In the genomic region with DNA sequence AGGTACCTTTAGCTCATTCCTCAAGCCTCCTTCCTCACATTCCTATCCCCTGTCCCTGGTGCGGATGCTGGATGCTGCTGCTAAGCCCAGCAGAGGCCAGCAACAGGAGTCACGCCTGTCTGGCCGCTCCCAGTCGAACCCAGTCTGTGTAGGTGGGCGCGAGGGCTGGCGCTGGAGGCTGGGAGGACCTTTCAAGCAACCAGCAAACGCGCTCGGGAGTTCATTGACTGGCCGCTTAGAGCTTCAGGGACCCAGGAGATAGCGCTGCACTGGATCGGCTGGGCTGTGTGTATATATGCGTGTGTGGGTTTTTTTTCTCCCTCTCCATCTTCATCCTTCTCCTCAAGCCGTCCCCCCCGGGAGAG, we compare ENCODE assay signal across 9 mouse cellular contexts. TPM values are rescaled to one million over a fixed set of nuclear protein-coding genes. Genes with fewer than 3 reads are reported as not detected.
DNase-seq lines count a peak whose midpoint lies in the region; ATAC-seq lines count a peak whose summit lies in the region.
"Had no signal": no experiment of that assay in that cellular context is flagged by ENCODE, and none has a peak within 500 bp of the region (broad histone marks: within the 10 kb centered on the region; RNA-seq: fewer than 3 reads in every experiment).

No protein-coding gene starts in this region.

- H3K27ac ChIP-seq in heart, embryonic 16.5 days (ENCODE audit: low read length), result no peak overlapping the region
- no peak overlapping the region for H3K27ac ChIP-seq in hindbrain, embryonic 14.5 days
- H3K27ac ChIP-seq in limb, embryonic 15.5 days, result no peak overlapping the region

- H3K27me3 ChIP-seq in heart, embryonic 16.5 days (ENCODE audit: control insufficient read depth, insufficient read depth, low read length), result peaks cover 32% of the 10 kb centered on the region
- peaks cover 22% of the 10 kb centered on the region for H3K27me3 ChIP-seq in hindbrain, embryonic 14.5 days (ENCODE audit: control insufficient read depth, insufficient read depth, low read length)
- peaks cover 44% of the 10 kb centered on the region for H3K27me3 ChIP-seq in limb, embryonic 15.5 days

- no peaks in the 10 kb centered on the region for H3K9me3 ChIP-seq in heart, embryonic 16.5 days (replicated peaks; ENCODE audit: control insufficient read depth, low read length)
- H3K9me3 ChIP-seq in hindbrain, embryonic 14.5 days (ENCODE audit: control insufficient read depth, low read length), result no peaks in the 10 kb centered on the region
- H3K9me3 ChIP-seq in limb, embryonic 15.5 days, result no peaks in the 10 kb centered on the region

- DNase-seq in heart, adult 9 months (ENCODE audit: low spot score in 2 of 2), result no peak
- DNase-seq in embryo, embryonic 9.5 days (ENCODE audit: extremely low spot score), result peak; percentile 63
- DNase-seq in hindbrain, embryonic 14.5 days (ENCODE audit: low spot score), result no peak
- DNase-seq in right cerebral cortex, postnatal 36 days (ENCODE audit: low spot score in 2 of 2), result peak; percentile 33 to 51
- DNase-seq in adrenal gland, adult 18-20 months (ENCODE audit: low spot score in 2 of 2), result no peak
- no peak for DNase-seq in cerebellum, adult 11-12 months

- H3K9ac ChIP-seq in heart, embryonic 16.5 days (ENCODE audit: low read length), result no peak overlapping the region
- H3K9ac ChIP-seq in hindbrain, embryonic 14.5 days, result peak overlapping the region; percentile 77
- H3K9ac ChIP-seq in limb, embryonic 15.5 days, result no peak overlapping the region; the same call in 1 of the 2 replicates

- H3K4me3 ChIP-seq in heart, embryonic 16.5 days (ENCODE audit: low read length), result peak overlapping the region; percentile 55
- peak overlapping the region; percentile 72 for H3K4me3 ChIP-seq in hindbrain, embryonic 14.5 days (replicated peaks; ENCODE audit: low read length)
- H3K4me3 ChIP-seq in limb, embryonic 15.5 days, result peak overlapping the region; percentile 55

- H3K4me2 ChIP-seq in heart, embryonic 16.5 days (ENCODE audit: low read depth, low read length), result peak overlapping the region; percentile 89
- peak overlapping the region; percentile 100 for H3K4me2 ChIP-seq in hindbrain, embryonic 14.5 days (replicated peaks)
- peak overlapping the region; percentile 97 for H3K4me2 ChIP-seq in limb, embryonic 15.5 days

- 2% methylated on average over 16 of the region's 16 CpGs for WGBS in heart, embryonic 16.5 days
- WGBS in hindbrain, embryonic 14.5 days, result 0% methylated on average over 16 of the region's 16 CpGs
- WGBS in limb, embryonic 15.5 days, result under 1% methylated on average over 16 of the region's 16 CpGs

- no peak for ATAC-seq in heart, embryonic 16.5 days (replicated peaks; ENCODE audit: extremely low read depth, insufficient read depth, low FRiP score)
- peak; percentile 12; the same call in 1 of the 2 replicates for ATAC-seq in hindbrain, embryonic 14.5 days (ENCODE audit: low FRiP score)
- ATAC-seq in limb, embryonic 15.5 days (ENCODE audit: insufficient number of reproducible peaks, low FRiP score, low TSS enrichment, low read depth), result no peak

- no peaks in the 10 kb centered on the region for H3K36me3 ChIP-seq in heart, embryonic 16.5 days (ENCODE audit: control insufficient read depth, insufficient read depth)
- no peaks in the 10 kb centered on the region for H3K36me3 ChIP-seq in hindbrain, embryonic 14.5 days (replicated peaks; ENCODE audit: control insufficient read depth, insufficient read depth)
- no peaks in the 10 kb centered on the region for H3K36me3 ChIP-seq in limb, embryonic 15.5 days

- H3K4me1 ChIP-seq in heart, embryonic 16.5 days (ENCODE audit: control insufficient read depth, insufficient read depth, low read length), result peaks cover 6% of the 10 kb centered on the region
- 0 out of 2 replicates have a peak, but pooled peaks cover 8% of the 10 kb centered on the region for H3K4me1 ChIP-seq in hindbrain, embryonic 14.5 days (replicated peaks; ENCODE audit: control insufficient read depth, insufficient read depth, low read length)
- peaks cover 8% of the 10 kb centered on the region for H3K4me1 ChIP-seq in limb, embryonic 15.5 days

RNA-seq across cellular contexts. Expression of a gene that starts 1.2 kb away (rescaled TPM):
- 0.46 and 1.4 TPM in 2 replicates for polyA plus RNA-seq in heart, embryonic 16.5 days (2015; fragmentation: Nextera tagmentation; extraction: Ambion mirVana)
- polyA plus RNA-seq in hindbrain, embryonic 14.5 days (2014; fragmentation: Nextera tagmentation; extraction: Ambion mirVana), result 14.1 and 22.3 TPM in 2 replicates
- 2.0 and 2.9 TPM in 2 replicates for polyA plus RNA-seq in limb, embryonic 15.5 days (2015; fragmentation: Nextera tagmentation; extraction: Ambion mirVana)
- total RNA-seq in adrenal gland, adult 18-20 months (2021), result 1 to 10 TPM; 3.0 to 4.4 TPM
- polyA plus RNA-seq: large intestine, adult 2 months had no signal

RNA-seq across cellular contexts. Expression of a gene that starts 46.9 kb away (rescaled TPM):
- polyA plus RNA-seq in heart, embryonic 16.5 days (2015; fragmentation: Nextera tagmentation; extraction: Ambion mirVana), result 34.5 and 40.3 TPM in 2 replicates
- polyA plus RNA-seq in hindbrain, embryonic 14.5 days (2014; fragmentation: Nextera tagmentation; extraction: Ambion mirVana), result 52.9 and 55.8 TPM in 2 replicates
- polyA plus RNA-seq in limb, embryonic 15.5 days (2015; fragmentation: Nextera tagmentation; extraction: Ambion mirVana), result 49.1 and 54.0 TPM in 2 replicates
- 10 to 100 TPM; 50.6 to 63.5 TPM for total RNA-seq in adrenal gland, adult 18-20 months (2021)

Comparison
In these comparisons a context has a peak if more than half of its experiments do, and no peak if none do; other contexts are left out.
1. DNase-seq: peak in embryo, embryonic 9.5 days (single experiment) and right cerebral cortex, postnatal 36 days (2 of 2); none in heart, adult 9 months (0 of 2), hindbrain, embryonic 14.5 days (single experiment), adrenal gland, adult 18-20 months (0 of 2) and cerebellum, adult 11-12 months (single experiment).
2. Peak in every context shown above with its lines, with median percentiles within 50 percentile points of each other: H3K4me2 ChIP-seq and H3K4me3 ChIP-seq.